Mouse (Mus musculus) frontal cortex, postnatal 25 days (tissue): ENCODE results near the gene Trabd2b.

ENCODE experiments used
- DNase-seq, 2 experiments: peaks; one replicate each; pipeline ENCODE4 v3.0.0; 2022; ENCODE audit warnings: low spot score in 2 of 2

The Trabd2b gene

DNA sequence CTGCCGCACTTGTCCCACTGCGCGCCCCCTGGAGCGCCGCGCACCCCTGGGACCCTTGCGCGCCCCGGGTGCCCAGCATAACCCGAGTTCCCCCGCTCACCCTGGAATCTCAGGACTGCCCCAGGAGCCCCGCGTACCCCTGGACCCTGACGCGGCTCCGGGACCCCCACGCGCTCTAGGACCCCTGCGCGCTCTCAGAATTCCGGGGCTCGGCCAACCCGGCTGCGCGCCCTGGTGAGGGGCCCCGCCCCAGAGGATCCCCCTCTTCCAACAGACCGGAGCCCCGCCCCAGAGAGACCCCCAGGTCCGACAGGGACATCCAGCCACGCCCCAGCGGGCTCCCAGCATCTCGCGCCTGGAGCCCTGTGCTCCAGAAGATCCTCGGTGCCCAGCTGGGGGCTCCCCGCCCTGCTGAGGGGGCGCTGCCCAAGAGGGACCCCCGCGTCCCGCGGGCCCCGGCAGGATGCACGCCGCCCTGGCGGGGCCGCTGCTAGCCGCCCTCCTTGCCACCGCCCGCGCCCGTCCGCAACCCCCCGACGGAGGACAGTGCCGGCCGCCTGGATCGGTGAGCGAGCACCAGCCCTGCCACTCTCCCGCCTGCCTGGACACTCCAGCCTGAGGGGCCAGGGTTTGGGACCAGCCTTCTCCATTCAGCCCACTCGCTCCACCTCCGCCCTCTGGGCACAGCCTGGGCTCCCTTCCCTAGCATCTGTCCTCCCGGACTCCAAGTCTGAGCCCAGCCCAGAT, at the start of gene Trabd2b:
TSS of gene Trabd2b (plus strand) at position 370 of the 747 bp plus-strand sequence.
- DNase-seq = no peak

DNA sequence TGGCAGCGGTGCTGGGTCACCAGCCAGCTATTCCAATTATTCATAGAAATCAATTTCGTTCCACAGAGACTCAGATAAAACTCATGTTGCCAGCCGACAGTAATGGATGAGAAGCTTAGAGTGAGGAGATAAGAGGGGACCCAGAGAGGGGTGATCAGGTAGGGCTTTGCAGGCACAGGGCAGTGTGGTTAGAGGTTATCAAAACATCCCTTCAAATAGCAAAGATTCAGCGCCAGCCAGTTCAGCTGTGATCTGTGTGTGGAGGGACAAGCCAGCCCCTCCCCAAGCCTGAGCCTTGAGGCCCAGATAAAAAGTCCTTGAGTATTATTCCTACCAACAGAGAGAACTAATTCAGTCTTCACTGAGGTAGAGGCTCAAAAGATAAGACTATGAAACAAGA, 49.1 kb upstream of the Trabd2b start:
- no peak for DNase-seq

DNA sequence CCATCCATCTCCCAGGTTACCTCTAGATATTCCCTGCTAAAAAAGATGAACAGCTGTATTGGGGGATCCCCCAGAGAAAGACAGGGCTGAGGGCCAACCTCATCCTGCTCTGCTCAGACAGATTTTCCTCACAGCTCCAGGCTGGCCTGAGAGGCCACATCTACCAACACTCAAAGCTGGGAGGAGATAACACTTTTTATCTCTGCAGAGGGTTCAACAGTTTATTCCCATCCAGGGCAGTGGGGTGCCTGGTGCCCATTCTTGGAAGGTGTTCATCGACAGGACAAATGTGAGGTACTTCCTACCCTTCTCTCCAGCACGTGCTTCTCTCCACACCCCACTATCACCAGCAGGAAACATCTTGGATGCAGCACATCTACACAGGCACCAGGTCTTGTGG, 47.6 kb upstream of the Trabd2b start:
- DNase-seq = no peak

DNA sequence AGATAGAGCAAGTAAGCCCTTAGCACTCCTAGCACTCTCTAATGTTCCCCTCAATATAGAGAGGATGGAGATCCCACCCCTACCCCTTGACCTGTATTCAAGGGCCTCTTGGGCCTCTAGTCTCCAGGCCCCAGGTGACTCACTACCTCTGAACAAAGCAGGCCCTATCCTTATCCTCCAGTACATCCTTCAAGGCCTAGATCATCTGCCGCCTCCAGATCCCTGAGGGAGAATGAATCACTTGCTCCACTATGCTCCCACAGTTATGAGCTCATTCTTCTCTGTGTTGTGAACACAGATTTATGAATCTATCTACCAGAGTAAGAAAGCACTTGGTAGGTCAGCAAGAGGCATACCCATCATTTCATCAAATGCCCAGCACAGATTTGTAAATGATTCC, 46.7 kb upstream of the Trabd2b start:
- no peak for DNase-seq

DNA sequence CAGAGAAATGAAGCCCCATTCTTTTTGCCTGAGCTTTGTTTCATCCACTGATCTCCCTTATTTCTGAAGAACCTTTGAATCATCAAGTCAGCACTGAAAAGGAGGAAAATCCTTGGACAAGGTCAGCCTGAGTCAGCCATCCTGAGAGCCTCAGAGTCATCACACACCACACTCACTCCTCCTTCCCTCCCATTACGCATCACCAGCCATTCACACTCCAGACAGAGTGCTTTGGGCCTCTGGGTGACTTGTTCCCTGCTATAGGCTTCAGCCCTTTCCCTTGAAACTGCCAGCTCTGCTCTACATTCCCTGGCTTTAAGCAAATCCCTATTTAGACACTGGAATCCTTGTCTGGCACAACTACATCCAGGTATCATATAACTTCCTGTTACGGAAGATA, 45.2 kb upstream of the Trabd2b start:
- no peak for DNase-seq

DNA sequence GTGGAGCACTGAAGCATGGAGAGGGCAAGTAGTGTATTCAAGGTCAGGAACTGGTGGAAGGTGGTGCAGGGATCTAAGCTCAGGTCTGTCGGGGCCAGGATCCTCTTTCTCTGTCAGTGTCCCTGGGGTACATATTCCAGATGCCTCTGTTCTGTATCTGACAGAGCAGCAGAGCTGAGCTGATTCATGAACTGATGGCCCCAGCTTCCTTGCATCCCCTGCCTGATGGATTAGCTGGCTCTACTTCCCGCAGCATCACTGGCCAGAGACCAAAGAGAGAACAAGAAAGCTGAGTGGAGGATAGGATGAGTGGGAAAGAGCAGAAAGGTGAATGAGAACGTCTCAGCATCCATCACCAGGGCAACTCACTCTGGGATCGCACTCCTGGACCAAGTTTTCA, 41.5 kb upstream of the Trabd2b start:
- no peak for DNase-seq

DNA sequence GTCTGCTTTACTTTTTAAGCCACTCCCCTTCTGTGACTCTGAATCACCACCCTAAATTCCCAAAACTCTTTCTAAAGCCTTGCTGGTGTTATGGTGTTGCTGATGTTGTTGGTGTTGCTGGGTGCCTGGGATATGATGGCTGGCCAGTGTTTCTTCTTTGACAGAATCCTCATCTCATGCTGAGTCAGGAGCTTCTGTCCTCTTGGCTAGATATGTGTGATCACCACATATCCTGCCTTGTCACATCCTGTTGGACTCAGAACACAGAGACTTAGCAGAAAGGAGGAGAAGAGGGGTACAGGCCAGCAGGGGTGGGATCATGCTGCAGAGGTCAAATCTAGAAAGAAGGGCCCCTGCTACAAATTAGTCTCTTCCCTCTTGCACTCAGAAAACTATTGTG, 40.9 kb upstream of the Trabd2b start:
- no peak for DNase-seq

DNA sequence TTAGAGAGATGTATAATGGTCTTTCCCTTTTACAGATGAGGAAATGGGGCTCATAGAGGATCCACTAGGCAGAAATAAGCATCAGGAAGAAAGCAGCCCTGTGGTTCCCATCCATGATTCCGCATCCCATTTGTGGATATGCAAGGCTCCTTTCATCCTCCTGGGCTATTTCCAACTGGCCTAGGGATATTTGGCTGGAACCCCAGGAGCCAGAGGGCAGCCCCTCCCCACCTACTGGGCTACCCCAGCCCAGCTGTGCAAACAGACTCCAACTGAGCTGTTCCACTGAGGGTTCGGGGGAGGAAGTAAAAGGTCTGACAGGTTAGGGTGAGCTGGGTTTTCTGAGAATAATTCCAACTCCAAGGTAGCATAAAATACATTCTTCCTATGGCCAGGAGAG, 39.5 kb upstream of the Trabd2b start:
- DNase-seq = no peak

DNA sequence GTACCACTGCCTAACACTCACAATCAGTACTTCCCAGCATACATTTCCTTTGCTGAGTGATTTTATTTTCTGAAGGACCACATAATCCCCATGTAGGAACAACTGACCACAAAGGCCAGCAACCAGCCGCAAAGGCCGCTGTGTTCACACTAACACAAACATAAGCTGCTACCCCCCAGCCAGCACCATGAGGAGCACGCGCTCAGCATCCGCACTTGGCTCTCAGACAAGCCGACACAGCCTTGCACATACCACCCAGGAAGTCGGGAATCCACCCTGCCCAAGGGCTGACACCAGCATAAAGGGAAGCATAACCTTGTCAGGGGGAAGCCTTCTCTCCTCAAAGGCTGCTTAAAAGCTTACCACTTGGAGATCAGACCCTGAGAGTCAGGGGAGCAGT, 38.7 kb upstream of the Trabd2b start:
- DNase-seq = no peak

DNA sequence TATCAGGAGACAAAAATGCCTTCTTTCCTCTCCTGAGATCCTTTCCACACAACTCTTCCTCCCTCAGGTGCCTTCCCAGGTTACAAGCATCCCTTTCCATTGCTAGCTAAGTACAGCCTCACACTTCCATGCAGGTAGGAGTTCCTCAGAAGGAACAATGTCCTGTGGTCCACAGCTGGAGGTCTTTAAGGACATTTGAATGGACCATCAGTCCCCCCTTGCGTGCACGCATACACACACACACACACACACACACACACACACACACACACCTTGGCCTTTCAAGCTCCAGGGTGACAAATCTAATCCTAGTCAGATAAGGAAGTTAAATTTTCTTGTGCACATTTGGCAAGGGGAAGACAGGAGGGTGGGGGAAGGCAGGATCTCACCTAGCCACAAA, 36.9 kb upstream of the Trabd2b start:
- no peak for DNase-seq

DNA sequence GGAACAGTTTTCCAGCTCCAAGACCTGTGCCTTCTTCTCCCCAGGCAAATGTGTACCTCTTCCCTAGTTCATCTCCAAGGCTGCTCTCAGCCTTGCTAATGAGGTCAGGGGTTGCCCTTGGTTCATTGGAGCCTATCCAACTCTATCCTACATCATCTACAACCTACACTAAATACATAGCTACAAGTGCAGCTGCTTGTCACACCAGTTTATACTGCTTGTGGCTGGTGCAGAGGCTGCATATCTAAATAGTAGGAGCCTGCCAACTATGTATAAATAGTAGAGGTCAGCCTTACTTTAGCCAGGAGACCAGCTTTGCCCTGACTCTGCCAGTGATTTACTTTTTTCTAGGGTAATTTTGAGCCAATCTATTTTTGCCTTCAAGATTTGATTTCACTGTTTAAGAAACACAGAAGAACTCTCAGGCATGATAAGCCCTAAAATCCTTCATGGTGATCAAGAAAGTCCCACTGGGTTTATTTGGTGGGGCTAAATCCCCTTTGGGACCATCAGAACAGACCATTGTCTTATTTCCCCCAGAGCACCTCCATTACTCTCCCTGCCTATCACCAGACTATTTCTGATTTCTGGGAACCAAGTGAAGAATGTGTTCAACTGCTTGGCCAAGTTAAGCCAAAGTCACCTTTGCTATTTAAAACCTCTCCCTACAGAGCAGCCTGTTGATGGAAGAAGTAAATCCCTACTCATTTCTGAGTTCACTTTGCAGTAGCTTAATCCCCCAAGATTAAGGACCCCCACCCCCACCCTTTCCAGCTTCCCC, 35.4 kb upstream of the Trabd2b start:
- no peak for DNase-seq

DNA sequence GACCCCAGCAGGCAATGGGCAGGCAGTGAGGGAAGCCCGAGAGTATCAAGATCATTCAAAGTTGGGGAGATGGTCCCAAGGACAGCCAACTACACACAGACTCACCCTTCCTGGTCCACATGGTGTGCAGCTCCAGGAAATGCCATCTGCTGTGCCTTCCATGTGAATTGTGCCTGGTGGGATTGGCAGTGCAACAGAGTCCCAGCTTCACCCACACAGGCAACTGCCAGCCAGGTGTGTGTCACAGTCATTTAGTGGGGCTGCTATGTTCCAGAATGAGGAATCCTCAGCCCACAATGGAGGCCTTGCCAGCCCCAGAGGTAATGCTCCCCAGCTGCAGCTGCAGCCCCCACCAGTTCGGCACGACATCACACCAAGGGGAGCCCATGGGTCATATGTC, 33.8 kb upstream of the Trabd2b start:
- DNase-seq = no peak

DNA sequence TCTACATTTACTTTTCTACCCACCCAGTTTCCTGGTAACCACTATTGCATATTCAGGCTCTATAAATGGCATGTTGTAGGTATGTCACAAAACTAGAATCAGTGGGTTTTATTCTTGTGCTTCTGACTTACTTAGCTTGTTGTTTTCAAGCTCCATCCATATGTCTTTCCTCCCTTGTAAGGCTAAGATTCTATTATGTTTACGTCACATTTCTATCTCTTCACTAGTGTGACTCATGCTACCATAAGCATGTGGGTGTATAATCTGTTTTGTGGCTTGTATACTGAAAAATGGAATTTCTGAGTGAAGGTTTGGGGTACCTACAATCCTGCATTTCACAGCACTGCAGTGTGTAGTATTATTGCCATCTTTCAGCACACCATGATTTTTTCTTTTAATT, 32.2 kb upstream of the Trabd2b start:
- no peak for DNase-seq

DNA sequence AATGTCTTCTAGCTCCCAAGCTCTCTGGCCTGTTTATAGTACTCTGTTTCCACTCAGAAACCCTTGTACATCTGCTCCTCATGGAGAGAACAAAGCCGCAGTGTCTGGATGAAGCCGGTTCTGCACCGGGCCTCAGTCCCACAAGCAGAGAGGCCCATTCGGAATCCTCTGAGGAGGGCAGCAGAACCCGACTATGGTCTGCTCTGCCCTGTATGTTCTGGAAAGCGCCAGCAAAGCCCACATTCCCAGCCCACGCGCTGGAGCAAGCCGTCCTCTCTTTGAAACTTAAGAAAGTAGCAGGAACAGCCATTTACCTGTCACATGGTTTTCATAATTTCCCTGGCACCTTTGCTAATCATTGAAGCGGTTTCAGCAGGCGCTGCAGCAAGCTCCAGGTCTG, 29.0 kb upstream of the Trabd2b start:
- no peak for DNase-seq

DNA sequence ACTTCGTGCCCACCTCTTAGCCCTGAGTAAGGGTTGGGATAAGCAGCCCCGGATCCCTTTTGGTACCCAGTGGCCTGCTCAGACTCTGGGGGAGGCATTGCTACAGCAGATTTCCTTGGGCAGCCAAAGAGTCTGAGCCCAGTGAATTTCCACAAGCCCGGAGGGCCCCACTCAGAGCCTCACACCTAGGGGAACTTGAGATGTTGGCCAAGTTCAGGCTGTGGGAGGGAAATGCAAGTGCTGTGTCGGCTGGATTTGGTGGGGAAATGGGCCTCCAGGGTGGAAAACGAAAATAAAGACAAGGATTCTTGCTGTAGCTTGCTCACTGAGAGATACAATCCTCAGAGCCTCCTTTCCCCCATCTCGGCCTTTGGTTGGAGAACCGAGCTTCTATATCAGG, 28.0 kb upstream of the Trabd2b start:
- DNase-seq = no peak

DNA sequence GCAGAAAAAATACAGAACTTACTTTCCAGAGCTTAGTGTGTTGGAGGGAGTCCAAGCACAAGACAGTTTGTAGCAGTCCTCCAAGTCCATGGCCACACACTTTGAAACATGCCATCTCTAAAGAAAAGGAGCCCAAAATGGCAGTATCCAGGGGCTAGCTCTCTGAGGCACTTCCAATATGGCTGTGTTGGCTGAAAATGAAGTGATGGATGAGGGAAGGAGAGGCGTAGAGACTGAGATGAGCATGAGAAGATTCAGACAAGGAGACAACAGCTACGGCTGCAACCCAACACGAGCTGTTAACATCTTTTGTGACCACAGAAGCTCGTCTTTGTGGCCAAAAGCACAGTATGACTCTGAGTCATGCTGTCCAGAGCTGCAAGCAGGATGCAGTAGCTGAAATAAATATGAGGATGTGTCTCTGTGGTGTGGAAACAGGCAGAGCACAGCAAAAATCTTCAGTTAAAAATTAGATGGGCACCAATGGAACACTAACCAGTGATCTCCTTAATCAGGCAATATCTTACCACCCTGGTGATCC, 27.0 kb upstream of the Trabd2b start:
- no peak for DNase-seq

DNA sequence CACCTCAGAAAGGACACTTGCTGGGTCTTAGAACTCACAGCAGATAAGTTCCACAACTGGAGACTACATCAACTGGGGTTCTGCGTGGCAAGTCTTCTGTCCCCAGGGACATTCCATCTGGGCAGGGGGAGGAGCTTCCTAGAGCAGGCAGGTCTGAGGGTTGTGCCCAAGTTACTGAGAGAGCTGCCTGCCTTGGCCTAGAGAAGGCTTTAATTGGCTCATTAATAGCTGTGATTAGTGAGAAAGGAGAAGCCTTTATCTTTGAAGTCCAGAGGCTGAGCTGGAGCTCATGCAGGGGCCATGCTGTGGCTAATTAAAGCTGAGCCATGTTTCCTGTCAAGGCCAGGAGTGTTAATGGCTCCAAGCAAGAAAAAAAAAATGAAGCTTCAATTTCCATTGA, 23.9 kb upstream of the Trabd2b start:
- no peak for DNase-seq

DNA sequence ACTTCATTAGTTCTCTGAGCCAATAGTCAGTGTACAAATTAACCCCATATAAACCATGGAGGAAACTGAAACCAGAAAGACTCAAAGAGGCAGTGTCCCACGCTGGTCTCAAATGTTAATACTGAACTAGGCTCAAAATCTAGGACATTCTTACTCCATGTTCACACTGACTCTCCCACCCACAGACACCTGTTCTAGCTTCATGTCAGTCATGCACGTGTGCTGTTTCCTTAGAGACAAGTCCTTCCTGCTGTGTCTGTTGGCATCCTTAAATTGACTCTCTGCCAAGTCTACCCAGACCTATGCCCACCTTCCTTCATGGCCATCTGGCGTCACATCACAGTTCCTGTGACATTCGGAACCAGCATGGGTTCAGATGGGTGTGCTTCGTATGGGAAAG, 21.3 kb upstream of the Trabd2b start:
- no peak for DNase-seq

DNA sequence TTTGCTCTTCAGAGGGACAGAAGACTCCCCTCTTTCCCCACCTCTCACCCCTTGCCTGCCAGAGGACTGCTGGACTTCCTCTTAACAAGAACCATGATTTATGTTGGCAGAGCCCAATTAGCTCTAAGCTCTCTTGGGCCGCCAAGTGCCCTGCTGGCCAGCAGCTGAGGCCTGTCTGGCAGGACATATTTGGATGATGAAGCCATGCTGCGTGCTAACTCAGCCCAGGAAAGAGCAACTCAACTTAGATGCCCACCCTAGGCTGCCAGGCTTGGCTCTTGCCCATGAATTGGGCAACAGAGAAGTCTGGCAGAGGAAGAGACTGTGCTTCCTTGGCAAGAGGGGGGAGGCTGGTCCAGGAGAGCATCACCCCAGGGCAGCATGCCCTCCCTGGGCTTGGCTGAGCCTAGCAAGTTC, 20.1 kb upstream of the Trabd2b start:
- no peak for DNase-seq

DNA sequence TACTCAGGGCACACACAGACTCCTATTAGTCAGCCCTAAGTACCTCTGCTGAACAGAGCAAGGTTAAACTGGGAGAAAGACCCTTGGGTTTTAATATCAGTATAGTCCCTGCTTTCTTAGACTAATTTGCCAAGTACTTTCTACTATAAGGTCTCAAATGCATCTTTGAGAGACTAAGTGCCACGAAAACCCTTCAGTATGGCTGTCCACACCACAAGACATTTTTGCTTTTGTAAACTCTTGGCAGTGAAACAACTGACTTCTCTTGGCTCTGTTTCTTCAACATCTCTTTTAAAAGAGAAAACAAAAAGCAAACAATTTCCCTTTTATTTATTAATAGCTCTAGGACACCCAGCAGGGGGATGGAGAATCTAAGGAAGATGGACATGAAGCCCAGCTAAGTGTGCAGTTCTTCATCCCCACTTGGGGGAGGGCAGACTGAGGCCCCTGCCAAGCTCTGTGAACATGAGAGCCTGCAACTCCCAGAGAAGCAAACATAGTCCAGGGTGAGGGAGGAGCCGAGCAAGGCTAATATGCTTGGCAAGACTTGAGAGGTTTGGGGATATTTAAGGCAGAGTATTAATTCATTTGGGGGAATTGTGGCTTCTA, 18.9 kb upstream of the Trabd2b start:
- no peak for DNase-seq

DNA sequence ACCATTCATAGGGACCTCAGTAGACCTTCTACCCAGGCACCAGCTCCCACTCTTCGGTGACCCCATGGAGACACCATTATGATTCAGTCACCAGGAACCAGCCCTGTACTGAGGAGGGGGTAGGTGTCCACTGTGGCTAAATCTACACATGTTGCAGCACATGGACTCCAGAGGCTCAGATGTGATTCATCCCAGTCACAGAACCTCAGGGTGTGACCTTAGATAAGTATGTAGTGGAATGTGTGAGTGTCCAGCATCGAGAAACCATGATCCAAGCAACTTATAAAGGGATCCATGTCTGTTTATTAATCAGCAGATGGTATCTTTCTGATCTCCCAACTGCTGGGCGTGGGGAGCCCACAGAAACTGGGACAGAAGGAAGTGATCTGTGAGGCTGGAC, 18.2 kb upstream of the Trabd2b start:
- DNase-seq = no peak

DNA sequence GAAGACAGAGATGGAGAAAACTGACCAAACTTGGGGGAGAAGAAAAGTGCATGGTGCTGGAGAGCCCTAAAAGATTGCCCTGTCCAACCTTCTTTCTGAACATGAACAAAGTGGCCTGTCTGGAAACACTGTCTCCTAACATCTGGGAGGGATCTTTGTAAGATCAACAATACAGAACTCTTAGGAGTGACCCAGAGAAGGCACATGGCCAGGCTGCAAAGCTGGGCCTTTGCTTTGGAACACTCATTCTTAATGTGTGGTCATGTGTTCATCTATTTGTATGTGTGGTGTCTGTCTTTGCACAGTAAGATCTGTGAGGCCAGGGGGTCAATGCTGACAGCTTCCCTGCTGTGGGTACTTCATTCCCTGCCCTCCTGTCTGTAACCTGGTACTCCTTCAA, 16.9 kb upstream of the Trabd2b start:
- no peak for DNase-seq

DNA sequence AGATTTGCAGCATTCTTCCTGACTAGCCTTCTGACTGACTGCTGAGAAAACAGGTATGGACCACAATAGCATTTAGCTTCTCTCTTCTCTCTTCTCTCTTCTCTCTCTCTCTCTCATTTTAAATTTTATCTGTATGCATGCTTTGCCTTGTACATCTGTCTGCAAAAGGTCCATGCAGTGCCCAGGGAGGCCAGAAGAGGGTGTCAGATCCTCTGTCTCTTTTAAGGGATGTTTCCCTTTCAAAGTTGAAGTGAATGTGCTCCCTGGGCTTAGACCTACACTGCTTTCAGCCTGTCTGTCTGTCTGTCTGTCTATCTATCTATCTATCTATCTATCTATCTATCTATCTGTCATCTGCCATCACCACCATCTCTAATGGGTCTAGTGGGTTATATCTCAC, 8.9 kb upstream of the Trabd2b start:
- no peak for DNase-seq
